Mouse (Mus musculus): ENCODE measurements around the gene Tgfb1. TPM values are rescaled to one million over a fixed set of nuclear protein-coding genes. Genes with fewer than 3 reads are reported as not detected.

The Tgfb1 gene
- polyA plus RNA-seq, 1 experiment from 2014 or later = 16.4 TPM

GRCm38 (mm10) chr7:25753076-25753475 lies 66.3 kb downstream of the Tgfb1 start:
- peak overlapping the region; percentile 98 for H3K4me2 ChIP-seq
- DNase-seq (ENCODE audit: low spot score) = no peak
- peaks cover 18% of the 10 kb centered on the region for H3K4me1 ChIP-seq (replicated peaks; ENCODE audit: control insufficient read depth, insufficient read depth, low read length)
- peak overlapping the region; percentile 97 for H3K4me3 ChIP-seq (ENCODE audit: low read depth, low read length)
- 0 out of 2 replicates have a peak overlapping the region, but pooled peaks have one; percentile 8 for H3K27ac ChIP-seq (ENCODE audit: low read depth, low read length)
- no peak for ATAC-seq (replicated peaks; ENCODE audit: low FRiP score)
- H3K9ac ChIP-seq (ENCODE audit: low read depth, low read length) = peak overlapping the region; percentile 100
- no peaks in the 10 kb centered on the region for H3K27me3 ChIP-seq (replicated peaks; ENCODE audit: control insufficient read depth, insufficient read depth, low read length)
- no peaks in the 10 kb centered on the region for H3K9me3 ChIP-seq (ENCODE audit: control insufficient read depth, low read length)
- H3K36me3 ChIP-seq (ENCODE audit: control insufficient read depth, insufficient read depth, low read length) = peaks cover 31% of the 10 kb centered on the region

GRCm38 (mm10) chr7:25753643-25754438 lies 67.0 kb downstream of the Tgfb1 start:
- H3K4me1 ChIP-seq (replicated peaks; ENCODE audit: control insufficient read depth, insufficient read depth, low read length) = peaks cover 18% of the 10 kb centered on the region
- peaks cover 24% of the 10 kb centered on the region for H3K36me3 ChIP-seq (ENCODE audit: control insufficient read depth, insufficient read depth, low read length)
- H3K9me3 ChIP-seq (ENCODE audit: control insufficient read depth, low read length) = no peaks in the 10 kb centered on the region
- H3K4me2 ChIP-seq = peak overlapping the region; percentile 98
- peak overlapping the region; percentile 100 for H3K9ac ChIP-seq (ENCODE audit: low read depth, low read length)
- peak overlapping the region; percentile 97 for H3K4me3 ChIP-seq (ENCODE audit: low read depth, low read length)
- WGBS = 1% methylated on average over 46 of the region's 46 CpGs
- peak overlapping the region; percentile 97 for H3K27ac ChIP-seq (ENCODE audit: low read depth, low read length)
- ATAC-seq (replicated peaks; ENCODE audit: low FRiP score) (peak; percentile 8; the same call in 1 of the 2 replicates), DNase-seq (ENCODE audit: low spot score) (no peak)
- H3K27me3 ChIP-seq (replicated peaks; ENCODE audit: control insufficient read depth, insufficient read depth, low read length) = no peaks in the 10 kb centered on the region

- Histone ChIP-seq H3K4me2 (peak overlapping the region; percentile 98), H3K4me1 (replicated peaks; ENCODE audit: control insufficient read depth, insufficient read depth, low read length) (peaks cover 18% of the 10 kb centered on the region), H3K36me3 (ENCODE audit: control insufficient read depth, insufficient read depth, low read length) (peaks cover 18% of the 10 kb centered on the region), H3K9me3 (ENCODE audit: control insufficient read depth, low read length) (no peaks in the 10 kb centered on the region), H3K4me3 (ENCODE audit: low read depth, low read length) (peak overlapping the region; percentile 97), H3K9ac (ENCODE audit: low read depth, low read length) (peak overlapping the region; percentile 100), H3K27me3 (replicated peaks; ENCODE audit: control insufficient read depth, insufficient read depth, low read length) (no peaks in the 10 kb centered on the region), H3K27ac (ENCODE audit: low read depth, low read length) (peak overlapping the region; percentile 97)
- DNase-seq (ENCODE audit: low spot score) (no peak), ATAC-seq (replicated peaks; ENCODE audit: low FRiP score) (no peak)
- WGBS = 0% methylated on average over 29 of the region's 30 CpGs
These were observed 67.6 kb downstream of the Tgfb1 start for GRCm38 (mm10) chr7:25754439-25754737.

Other genes with a start within 250 kb of the Tgfb1 start
- gene Ceacam1, start 209.4 kb upstream of the Tgfb1 start, polyA plus RNA-seq (2014; fragmentation: Nextera tagmentation; extraction: Ambion mirVana) = 2.3 and 3.6 TPM in 2 replicates
- gene Ceacam2, start 147.1 kb upstream of the Tgfb1 start, polyA plus RNA-seq (2014; fragmentation: Nextera tagmentation; extraction: Ambion mirVana) = not detected in 2 replicates
- not detected in 2 replicates for gene Erich4, start 71.1 kb upstream of the Tgfb1 start, polyA plus RNA-seq (2014; fragmentation: Nextera tagmentation; extraction: Ambion mirVana)
- 23.3 and 24.8 TPM in 2 replicates for gene Dmac2, start 67.6 kb upstream of the Tgfb1 start, polyA plus RNA-seq (2014; fragmentation: Nextera tagmentation; extraction: Ambion mirVana)
- gene B3gnt8, start 60.3 kb upstream of the Tgfb1 start, polyA plus RNA-seq (2014; fragmentation: Nextera tagmentation; extraction: Ambion mirVana) = 2.3 and 3.1 TPM in 2 replicates
- 34.2 and 35.5 TPM in 2 replicates for gene Bckdha, start 28.0 kb upstream of the Tgfb1 start, polyA plus RNA-seq (2014; fragmentation: Nextera tagmentation; extraction: Ambion mirVana)
- gene Exosc5, start 27.8 kb upstream of the Tgfb1 start, polyA plus RNA-seq (2014; fragmentation: Nextera tagmentation; extraction: Ambion mirVana) = 125 and 139 TPM in 2 replicates
- 2.5 and 3.3 TPM in 2 replicates for gene Tmem91, start 11.8 kb upstream of the Tgfb1 start, polyA plus RNA-seq (2014; fragmentation: Nextera tagmentation; extraction: Ambion mirVana)
- 38.2 and 40.9 TPM in 2 replicates for gene B9d2, start 6.2 kb upstream of the Tgfb1 start, polyA plus RNA-seq (2014; fragmentation: Nextera tagmentation; extraction: Ambion mirVana)
- 33.2 and 33.9 TPM in 2 replicates for gene Ccdc97, start 32.1 kb downstream of the Tgfb1 start, polyA plus RNA-seq (2014; fragmentation: Nextera tagmentation; extraction: Ambion mirVana)
- 67.2 and 68.6 TPM in 2 replicates for gene Hnrnpul1, start 67.8 kb downstream of the Tgfb1 start, polyA plus RNA-seq (2014; fragmentation: Nextera tagmentation; extraction: Ambion mirVana)
- 34.2 and 35.4 TPM in 2 replicates for gene Axl, start 101.7 kb downstream of the Tgfb1 start, polyA plus RNA-seq (2014; fragmentation: Nextera tagmentation; extraction: Ambion mirVana)
- gene Cyp2s1, start 129.9 kb downstream of the Tgfb1 start, polyA plus RNA-seq (2014; fragmentation: Nextera tagmentation; extraction: Ambion mirVana) = 1.4 and 2.6 TPM in 2 replicates
- not detected in 2 replicates for gene Cyp2b10, start 210.6 kb downstream of the Tgfb1 start, polyA plus RNA-seq (2014; fragmentation: Nextera tagmentation; extraction: Ambion mirVana)